Mouse (Mus musculus): ENCODE data around the gene Lamtor5. TPM values are rescaled to one million over a fixed set of nuclear protein-coding genes. Genes with fewer than 3 reads are reported as not detected.

Lamtor5 gene
- total RNA-seq (2021) = 10 to 100 TPM; 69.7 to 70.3 TPM

DNA sequence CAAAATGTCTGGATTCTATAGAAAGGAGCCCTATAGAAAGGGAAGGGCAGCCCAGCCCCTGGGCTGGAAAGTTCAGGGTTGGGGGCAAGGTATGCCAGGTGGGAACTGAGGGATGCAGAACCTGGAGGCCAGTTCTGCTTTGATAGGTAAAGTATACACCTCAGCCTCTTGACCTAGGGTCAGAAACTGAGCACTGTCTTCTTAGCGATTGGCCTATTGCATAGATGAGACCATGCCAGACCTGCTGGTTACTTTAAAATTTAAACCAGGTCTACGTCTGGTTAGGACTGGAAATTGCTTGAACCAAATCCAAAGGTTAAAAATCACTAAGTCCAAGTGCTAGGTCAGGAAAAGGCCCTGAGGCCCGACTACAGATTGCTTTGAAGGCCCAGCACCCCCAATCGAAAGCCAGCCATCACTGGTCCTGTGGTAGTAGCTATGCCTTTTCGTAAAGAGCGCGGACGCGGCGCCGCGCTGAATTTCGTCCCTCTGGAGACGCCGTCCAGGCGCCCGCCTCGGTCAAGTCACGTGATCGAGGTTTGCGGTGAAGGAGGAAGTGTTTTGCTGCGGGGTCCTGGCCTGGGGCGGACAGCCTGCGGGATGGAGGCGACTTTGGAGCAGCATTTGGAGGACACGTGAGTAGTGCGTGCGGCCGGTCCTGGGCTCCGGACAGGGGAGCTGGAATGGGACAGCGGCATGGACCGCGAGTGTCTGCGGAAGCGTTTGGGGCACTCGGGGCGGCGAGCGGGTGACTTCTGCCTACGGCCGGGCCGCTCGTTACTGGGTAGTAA, at the start of gene Lamtor5:
Lamtor5 (plus strand) TSS at position 380 of the 791 bp plus-strand sequence.
- DNase-seq = peak; percentile 91

DNA sequence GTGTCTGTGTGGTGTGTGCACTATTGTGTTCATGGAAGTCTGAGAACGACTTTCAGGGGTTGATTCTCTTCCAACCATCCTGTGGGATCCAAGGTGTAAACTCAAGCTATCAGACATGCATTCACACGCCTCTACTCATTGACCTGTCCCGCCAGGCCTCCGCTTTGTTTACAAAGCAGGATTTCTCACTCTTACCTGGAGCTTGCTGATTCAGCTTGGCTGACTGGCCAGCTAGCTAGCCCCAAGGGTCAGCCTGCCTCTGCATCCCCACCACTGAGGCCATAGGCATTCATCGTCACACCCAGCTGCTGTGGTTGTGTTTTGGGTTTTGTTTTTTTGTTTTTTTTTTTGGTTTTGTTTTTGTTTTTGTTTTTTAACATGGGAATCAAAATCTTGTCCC, 49.4 kb upstream of the Lamtor5 start:
- no peak for DNase-seq

DNA sequence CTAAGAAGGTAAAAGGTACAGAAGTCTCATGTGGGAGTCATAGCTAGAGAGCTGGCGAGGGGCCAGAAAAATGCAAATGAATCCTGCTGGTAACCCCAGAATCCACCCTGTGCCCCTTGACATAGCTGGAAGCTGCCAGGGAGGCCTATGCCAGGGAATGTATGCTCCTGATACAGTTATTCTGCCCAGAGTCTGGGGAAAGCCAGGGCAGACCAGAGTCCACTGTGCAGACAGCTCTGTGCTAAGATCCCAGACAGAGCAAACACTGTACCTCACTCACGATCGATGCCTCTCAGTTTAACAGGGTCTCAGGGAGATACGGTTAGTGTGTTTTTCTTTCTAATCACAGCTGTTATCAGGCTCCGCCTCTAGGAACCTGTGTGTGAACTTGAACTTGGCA, 48.8 kb upstream of the Lamtor5 start:
- DNase-seq = no peak

DNA sequence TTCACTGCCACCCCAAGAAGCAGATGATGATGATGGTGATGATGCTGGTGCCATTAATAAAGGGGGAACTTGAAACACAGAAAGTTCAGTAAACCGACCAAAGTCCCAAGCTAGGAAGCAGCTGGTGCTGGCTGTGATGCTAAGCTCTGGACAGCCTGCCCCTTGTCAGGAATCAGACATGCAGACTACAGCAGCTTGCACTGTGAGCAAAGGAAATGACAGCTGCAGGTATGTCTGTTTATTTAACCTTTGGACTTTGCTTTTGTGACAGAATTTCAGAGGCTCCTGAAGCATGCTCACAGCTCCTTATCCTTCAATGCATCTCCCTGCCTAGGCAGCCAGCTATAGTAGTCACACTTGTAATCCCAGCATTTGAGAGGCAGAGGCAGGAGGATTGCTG, 48.1 kb upstream of the Lamtor5 start, which contains the start of gene A630076J17Rik:
A630076J17Rik (plus strand) TSS at position 88 of the 400 bp plus-strand sequence.
- no peak for DNase-seq

DNA sequence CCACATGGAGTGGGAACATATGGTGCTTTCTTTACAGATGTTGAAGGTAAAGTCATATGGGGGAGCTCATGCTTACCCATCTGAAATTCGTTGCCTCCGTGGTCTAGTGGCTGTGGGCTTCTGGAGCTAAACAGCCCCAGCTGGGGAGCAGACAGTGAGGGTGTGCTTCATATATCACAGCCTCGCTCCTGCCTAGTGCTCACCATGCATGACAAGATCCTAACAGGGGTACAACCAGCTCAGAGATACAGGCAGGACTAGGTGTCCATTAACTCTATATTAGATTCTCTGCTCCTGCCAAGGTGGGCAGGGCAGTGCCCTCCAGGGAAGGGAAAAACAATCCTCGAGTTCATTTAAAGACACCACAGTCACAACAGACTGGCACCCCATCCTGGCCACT, 47.5 kb upstream of the Lamtor5 start:
- DNase-seq = no peak

DNA sequence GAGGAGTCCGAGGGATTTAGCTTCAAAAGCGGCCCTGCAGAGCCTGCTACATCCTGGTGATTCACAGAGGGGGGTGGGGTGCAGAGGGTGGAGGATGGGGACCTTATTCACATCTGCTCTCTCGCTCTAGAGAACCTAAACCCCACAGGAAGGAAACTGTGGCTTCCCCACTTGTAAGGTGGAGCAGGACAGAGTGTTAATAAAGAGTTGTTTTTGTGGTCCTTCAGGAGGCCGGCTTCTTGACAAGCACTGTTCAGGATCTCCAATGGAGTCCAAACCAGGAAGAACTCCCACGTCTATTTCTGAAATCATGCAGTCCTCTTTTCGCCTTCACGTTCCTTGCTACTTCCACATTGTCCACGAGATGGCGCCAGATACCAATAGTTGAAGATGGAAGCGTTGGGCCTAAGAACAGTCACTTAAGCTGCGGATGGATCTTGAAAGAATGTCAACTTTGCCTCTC, 45.3 kb upstream of the Lamtor5 start:
- peak; percentile 91 for DNase-seq

DNA sequence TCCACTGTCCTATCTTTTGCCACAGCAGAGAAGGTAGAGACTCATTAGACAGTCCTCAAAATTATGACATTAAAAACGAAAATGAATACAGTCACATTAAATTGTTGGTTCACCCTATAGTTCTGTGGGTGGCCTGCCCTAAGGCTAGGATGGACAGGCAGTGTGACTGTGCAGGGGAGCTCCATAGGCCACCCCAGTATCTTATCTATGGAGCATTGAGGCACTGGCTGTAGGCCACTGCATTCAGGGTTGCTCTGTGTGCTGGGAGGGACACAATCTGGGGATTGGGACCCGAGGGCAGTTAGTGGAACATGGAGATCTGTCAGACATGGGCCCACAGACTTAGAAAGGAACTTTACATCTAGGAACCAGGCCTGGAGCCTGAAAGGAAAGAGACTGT, 44.7 kb upstream of the Lamtor5 start:
- DNase-seq = no peak

DNA sequence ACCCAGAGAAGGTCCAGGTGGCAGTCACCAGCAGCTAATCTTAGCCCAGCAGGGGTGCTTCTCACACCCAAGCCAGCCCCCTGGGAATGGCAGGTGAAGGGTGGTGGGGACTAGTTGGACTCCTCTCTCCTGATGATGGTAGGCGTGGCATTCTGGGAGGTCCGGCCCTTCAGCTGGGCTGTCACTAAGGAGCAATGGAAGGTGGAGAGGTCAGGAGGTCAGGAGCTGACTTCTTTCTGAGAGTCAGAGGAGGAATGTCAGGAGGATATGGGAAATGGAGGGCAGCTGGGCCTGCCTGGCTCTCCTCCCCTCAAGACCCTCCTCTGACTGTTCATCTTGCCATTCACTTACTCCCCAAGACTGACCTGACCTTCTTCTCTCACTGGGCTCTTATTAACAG, 40.6 kb upstream of the Lamtor5 start:
- no peak for DNase-seq

DNA sequence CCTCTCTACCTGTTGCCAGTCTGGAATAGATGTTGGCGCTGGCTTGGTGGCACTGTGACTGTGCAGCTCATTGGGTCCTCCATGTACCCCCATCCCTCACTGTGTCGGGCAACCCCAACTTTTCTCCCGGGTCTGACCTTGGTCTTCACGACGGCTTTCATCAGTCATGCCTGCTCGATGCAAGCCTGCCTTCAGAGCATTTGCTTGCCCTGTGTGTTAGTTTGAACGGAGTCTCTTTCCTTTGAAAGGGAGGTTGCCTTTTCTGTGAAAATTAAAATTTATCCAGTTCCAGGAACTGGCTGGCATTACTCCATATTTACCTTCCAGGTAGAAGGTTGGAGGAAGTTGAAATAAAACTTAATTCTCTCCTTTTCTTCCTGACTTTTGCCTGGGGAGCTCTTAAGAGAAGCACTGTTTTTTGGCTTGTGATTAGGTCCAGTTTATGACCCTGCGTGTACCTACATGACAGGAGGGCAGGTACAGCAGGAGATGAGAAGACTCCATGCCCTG, 40.1 kb upstream of the Lamtor5 start:
- no peak for DNase-seq

DNA sequence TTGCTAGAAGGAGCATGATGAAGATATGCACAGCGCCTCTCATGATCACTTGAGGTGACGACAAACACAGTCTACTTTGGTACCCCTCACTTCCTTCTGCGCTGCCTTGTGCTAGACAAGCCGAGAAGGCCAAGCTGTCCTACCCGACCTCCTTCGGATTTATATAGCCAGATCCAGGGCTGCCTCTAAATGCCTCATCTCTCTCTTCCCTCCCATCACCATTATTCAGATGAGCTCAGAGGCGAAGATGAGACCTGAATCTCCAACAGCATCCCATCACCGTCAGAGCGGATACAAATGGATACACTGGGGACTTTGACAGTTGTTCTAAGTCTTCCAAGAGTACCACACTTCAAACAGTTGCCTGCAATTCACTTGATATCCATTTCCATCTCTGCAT, 39.1 kb upstream of the Lamtor5 start, which contains the start of gene Prok1:
Prok1 (minus strand) TSS at position 101 of the 400 bp plus-strand sequence.
- no peak for DNase-seq

DNA sequence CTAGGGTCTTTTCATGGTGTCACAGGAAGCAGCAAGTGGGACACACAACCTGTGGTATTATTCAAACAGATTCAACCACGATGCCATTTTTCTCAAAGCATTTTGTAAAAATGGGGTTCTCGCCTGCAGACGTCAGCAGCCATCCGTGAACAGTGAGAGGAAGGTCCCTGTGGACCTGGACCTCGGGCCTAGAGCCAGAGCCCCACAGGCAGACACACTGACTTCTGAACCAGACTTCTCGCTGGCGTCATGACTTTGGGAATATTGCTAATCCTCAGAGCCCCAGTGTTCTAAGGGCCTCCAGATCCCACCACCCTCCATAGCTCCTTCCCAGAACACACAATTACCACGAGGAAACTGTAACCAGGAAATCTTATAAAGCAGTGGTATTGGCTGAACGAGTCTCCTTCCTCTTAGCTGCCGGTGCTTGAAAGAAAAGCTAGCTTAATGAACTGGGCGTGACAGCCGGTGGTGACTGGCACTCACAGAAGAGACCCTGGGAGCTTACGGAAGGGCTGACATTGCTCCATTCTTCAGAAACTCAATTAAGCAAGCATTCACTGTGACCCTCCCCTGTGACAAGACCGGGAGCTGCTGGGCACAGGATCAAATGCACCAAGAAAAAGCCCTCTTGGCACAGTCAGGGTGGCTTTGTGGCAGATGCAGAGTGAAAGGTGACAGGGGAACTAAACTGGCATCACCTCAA, 37.1 kb upstream of the Lamtor5 start:
- DNase-seq = no peak

DNA sequence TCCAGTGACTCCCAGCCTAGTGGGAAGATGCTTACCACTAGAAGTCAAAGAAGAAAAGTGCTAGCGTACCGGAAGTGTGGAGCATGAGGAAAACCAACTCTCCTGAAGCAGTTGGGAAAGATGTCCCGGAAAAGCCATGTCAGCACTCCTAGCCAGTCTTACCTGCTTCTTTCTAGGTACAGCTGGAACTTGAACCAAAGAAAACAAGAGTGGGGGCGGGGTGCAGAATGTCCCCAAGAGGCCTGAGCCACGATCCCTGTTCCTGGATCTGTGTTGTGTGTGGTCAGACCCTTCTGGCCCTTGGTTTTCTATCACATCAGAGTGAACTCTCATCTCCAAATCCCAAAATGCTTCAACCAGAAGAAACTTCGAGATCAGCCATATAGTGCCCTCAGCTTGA, 31.8 kb upstream of the Lamtor5 start:
- no peak for DNase-seq

DNA sequence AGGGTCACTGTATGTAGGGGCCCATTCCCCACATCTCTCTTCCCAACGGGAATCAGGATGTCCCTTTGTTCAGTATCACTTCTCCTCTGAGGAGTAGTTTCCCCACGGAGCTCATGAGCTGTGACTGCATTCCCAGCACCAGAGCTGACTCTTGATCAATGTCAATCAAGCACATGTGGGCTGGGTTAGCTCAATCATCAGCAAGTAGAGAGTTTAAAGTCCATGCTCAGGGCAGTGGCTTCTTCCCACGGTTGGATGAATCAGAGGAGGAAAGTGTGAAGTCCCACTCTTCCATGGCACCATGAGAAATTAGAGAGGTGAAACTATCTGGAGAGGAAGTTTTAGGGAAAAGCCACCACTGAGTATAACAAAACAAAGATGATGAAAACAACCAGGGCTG, 29.6 kb upstream of the Lamtor5 start:
- no peak for DNase-seq

DNA sequence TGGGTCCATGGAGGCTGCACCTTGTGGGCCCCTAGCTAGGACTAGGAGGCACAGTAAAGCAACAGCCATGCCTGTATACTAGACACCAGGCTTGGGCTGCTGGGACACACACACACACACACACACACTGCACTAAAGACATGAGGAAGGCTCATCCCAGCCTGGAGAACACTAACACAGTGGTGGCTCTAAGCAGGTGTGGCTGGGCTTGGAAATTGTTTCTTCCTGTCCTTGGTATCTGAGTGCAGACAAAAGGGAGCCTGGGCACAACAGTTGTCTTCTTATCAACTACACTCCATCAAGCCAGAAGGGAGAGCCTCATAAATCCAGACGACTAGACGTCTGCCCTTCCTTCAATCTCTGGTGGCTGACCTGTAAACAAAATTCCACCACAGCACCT, 28.3 kb upstream of the Lamtor5 start:
- DNase-seq = no peak

DNA sequence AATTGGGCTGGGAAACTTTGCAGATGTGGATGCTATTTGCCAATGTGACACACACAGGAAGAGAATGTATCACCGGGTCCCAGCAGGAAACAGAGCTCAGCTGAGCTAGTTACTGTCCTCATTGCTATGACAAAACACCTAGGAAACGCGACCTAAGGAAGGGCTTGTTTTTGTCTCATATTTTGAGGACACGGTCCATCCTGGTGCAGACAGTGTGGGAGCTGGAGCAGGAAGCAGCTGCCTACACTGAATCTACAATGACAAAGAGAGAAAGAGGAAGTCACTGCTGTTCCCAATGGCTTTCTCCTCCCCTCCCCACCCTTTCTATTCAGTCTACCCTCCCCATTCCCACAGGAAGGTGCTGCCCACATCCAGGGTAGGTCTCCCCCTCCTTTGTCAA, 26.6 kb upstream of the Lamtor5 start:
- DNase-seq = peak; percentile 25

DNA sequence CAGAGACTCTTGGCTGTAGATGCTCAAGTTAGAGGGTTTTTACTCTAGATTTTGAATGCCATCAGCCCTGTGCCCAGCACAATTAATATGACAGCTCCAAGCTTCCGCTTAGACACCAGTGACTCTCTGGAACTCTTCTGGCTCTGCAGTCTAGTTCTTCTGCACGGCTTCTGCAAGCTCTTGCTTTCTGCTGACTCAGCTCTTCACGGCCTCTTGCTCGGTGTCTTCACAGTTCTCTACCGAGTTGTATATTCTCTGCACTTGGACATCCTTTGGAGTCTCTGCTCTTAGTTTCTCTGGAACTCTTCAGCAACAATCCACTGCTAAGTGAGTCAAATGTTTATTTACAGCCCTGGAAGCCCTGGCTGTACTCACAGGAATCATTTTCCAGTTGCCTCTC, 24.7 kb upstream of the Lamtor5 start:
- no peak for DNase-seq

DNA sequence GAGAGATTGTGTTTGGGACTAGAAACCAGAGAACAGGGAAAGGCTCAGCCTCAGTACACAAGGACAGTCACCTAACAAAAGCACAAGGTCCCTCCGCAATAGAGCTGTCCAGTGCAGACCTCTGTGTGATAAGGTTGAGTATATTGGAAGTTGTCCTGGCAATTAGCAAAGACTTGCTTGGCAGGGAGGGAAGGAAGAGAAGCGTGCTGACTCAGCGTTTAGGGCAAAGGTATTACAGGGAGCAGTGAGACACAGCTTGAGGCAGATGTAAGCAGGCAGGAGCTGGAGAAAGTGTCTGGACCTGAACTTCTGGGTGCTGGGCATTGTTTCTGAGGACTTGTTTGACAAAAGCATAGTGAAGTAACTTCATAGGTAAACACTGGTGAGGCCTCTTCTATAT, 22.7 kb upstream of the Lamtor5 start:
- DNase-seq = no peak

DNA sequence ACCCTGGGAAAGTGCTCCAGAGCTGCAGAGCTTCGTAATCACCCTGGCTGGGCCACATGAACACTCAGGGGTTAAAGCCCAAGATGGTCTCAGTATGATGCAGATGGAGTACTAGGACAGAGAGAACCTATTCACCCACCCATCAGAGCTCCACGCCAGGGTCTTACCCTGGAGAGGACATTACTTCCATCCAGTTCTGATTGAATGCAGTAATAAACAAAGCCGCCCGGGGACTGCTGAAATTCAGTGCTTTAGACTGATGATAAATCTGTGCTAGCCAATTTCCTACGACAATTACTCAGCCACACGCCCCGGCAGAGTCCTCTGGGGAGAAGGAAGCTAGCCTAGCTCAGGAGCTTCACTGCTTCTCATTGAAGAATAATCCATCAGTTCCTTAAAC, 21.9 kb upstream of the Lamtor5 start:
- no peak for DNase-seq

DNA sequence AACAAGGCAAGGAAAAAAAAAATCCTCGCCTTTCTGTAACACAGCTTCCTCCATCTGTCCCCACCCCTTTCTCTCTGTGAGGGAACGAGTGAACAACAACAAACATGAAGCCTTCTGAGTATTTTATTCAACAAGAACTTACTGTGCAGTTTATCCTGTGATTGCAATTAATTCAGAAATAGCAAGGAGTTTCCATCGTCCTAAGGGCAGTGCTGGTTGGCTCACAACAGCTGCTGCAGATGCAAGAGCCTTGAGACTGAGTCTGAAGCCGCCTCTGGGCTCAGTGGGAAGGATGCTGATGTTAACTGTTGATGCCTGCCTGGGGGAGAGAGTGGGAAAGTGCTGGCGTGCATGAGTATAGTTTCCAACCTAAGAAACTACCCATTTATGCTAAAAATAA, 20.7 kb upstream of the Lamtor5 start:
- no peak for DNase-seq

DNA sequence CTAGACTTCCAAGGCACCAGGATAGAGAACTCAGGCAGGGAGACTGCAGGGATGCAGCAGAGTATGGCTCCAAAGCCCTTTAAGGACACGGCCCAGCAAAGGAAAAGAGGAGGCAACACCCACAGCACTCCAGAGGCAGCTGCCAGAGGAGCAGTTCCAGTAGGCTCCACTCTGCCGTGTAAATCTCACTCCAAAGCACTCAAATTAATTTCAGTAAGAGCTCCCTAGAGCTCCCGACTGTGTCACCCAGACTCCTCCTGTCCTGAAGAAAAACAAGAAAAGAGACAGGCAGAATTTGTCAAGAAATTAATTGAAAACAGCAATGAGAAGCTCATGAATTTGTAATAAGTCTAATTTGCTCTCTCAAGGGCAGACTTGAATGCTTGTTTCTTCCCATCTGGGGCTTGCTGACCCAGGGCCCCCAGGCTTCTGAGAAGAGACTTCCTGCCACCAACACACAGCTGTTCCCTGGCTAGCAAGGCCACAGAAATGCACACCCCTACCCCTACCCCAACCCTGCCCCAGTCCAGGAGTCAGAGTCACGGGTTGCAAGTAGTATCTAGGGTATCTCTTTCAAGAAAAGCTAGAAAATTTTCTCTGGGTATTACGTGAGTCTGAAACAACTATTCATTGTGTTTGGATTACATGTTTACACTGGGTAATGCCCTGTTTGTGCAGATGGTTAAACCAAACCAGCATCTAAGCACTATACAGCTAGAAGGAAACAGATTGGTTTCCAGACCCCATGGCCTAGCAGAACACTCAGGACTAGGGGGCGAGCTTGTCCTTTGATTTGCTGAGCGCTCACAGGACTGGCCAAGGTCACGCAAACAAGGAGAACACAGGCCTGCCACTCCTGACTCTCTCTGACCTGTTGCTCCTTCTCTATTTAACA, 17.5 kb upstream of the Lamtor5 start:
- no peak for DNase-seq

DNA sequence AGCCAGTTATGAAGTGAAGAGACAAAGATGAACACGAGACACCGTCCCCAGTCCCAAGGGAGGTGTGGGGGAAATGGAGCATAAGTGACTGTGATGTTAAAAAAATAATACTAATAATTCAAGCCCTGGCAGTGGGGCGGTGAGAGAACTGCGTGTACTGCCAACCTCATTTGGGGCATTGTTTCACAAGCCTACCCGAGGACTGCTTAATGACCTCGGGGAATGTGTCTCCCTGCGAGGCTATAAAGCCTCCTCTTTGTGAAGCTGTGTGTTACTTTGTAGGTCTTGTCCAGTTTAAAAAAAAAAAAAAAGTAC, 16.9 kb upstream of the Lamtor5 start:
- DNase-seq = no peak

DNA sequence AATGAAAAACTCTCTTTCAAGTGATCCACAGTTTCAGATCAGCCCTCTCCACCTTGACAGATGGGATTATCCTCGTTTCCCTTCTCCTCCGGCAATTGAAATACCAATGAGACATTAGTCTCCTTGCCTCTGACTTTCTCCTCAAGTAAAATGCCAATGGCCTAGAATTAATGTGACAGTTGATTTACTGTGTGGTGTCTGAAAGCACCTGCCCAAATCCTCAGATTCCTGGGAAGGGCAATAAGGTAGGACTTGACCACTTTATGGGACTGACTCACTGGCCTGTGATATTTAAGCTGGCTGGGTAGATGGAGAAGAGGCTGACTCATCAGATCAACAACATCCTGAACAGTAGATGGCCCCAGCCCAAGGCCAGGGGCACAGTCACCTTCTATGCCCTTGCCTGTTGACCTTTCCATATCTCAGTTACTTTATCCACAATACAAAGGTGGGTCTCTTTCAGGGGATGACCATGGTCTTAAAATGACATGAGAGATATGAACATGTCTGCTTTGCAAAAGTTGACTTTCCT, 11.8 kb upstream of the Lamtor5 start:
- DNase-seq = no peak

DNA sequence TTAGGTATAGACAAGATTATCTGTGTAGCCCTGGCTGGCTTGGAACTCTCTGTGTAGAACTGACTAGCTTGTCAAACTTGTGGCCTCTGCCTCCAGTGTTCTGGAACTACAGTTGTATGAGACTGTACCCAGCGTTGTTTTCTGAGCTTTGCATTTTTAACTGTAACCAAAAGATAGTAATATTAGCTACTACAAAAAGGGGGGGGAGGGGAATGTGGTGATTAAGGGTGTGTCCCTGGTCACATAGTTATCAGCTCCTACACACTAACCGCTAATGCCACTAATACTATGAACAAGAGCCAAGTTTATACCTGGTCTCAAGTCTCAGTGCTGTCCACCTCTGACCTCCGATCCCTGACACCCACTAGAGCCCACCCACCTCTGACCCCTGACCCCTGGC, 6.2 kb upstream of the Lamtor5 start:
- DNase-seq = no peak
